Mouse (Mus musculus) ovary, adult 18-20 months (tissue): ENCODE measurements around the gene Disc1.
A peak's percentile ranks its signal among the peaks of the same experiment; 100 is the strongest.

Experiments
- DNase-seq: peaks from one replicate; pipeline ENCODE4 v3.0.0; 2022; ENCODE audit warnings: low spot score, mixed read lengths

Disc1 gene

DNA sequence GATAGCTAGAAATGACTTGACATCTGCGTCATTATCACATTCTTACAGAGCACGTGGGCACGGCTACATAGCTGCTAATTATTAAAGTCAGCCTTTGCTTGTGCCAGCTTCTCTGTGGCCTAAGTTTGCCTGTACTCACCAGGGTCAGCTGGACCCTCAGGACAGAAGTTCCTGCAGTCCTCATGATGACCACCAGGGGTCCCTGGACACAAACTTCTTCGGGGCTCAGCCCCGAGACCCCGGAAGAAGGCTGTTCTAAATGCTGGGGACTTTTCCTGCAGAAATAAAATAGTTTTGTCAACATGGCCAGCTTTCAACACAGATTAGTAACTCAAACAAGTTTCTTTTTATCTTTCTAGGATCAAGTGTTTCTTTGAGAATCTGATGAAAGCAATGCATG lies 74.3 kb downstream of the Disc1 start:
- DNase-seq, result no peak

- no peak for DNase-seq
Measured at GRCm38 (mm10) chr8:125130835-125131234, 76.8 kb downstream of the Disc1 start.

GRCm38 (mm10) chr8:125131265-125131664 lies 77.3 kb downstream of the Disc1 start:
- no peak for DNase-seq

- DNase-seq, result peak; percentile 64
Measured at GRCm38 (mm10) chr8:125133685-125134114, 79.7 kb downstream of the Disc1 start.

DNA sequence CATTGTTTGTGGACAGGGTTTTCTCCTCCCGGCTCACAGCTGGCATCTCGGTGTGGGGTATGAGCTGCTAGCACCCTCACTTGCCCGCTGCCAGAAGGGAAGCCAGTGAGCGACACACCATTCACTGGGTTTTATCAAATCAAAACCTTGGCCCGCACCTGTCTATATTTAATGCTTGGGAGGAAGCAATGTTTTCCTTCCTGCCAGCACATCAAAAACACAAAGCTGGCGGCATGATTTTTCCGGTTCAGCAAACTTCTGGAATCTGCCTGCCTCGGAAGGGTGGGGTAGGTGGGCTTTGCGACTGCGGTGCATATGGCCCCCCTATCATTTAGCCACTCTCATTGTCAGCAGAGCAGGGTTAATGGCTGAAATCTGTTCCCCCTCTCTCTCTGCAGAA lies 80.9 kb downstream of the Disc1 start:
- no peak for DNase-seq

DNA sequence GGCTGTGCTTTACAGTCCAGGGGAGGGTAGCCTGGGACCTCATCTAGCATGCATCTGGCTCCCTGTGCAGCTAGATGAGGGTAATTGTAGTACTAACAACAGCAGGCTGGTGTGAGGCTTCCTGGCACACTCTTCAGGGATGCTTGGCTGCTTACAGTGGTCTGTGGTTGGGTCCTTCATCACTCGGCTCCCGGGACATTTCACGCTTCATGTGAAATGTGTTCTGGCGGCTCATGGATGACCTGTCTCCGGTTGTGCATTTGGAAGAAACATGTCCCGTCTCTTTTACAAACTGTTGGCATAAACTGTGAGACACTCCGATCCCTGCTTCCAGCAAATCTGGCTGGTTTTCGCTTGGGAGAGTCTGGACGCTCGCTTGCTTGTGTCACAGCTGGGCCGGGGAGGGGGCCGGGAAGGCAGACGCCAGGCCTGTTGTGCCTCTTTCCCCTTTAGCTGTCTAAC lies 85.7 kb downstream of the Disc1 start:
- DNase-seq, result no peak

DNA sequence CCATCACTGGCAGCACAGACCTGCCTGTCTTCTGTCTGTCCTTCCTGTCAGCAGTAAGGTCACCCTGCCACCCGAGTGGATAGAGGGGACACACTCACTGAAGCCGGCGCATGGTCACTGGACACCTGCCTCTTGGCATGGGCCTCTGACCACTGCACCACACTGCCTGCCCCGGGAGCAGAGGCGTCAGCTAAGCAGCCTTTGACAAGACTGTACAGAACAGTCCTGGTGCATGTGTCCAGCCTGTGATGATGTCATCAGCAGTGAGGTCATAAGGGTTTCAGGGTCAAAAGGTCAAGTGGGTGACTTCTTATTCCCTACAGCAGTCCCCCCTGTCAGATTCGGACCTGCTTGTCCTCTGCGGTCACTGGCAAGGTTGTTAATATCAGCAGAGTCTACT lies 87.0 kb downstream of the Disc1 start:
- DNase-seq, result no peak

GRCm38 (mm10) chr8:125156863-125157640 lies 103.1 kb downstream of the Disc1 start:
- DNase-seq, result no peak

DNA sequence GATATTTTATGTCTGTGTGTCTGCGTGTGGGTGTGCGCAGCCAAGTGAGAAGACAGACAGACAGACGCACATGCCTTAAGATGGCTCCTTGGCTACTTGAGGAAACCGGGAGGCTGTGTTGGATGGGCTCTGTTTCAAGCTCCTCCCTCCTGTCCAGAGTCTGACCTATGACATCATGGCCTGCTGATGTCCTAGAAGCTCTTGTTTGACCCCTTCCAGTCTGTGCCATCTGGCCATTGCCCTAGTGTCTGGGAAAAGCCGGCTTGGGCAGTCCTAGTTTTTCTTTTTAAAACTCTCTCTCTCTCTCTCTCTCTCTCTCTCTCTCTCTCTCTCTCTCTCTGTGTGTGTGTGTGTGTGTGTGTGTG lies 103.6 kb downstream of the Disc1 start:
- no peak for DNase-seq

GRCm38 (mm10) chr8:125159387-125159786 lies 105.4 kb downstream of the Disc1 start:
- DNase-seq, result no peak

DNA sequence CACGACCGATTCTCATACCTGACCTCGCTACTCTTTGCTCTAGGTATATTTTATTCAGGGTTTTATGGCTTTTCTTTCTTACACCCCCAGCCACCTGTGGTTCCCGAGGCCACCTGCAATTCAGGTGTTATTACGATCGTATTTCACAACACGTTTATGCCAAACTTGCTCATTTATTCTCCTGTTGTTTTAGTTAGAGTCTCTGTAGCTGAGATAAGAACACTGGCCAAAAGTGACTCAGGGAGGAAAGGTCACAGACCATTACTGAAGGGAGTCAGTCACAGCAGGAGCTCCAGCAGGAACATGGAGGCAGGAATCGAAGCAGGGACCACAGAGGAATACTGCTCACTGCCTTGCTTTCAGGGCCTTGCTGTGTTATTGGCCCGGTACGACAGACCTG lies 109.5 kb downstream of the Disc1 start:
- DNase-seq, result no peak

GRCm38 (mm10) chr8:125163906-125164305 lies 109.9 kb downstream of the Disc1 start:
- DNase-seq, result no peak

DNA sequence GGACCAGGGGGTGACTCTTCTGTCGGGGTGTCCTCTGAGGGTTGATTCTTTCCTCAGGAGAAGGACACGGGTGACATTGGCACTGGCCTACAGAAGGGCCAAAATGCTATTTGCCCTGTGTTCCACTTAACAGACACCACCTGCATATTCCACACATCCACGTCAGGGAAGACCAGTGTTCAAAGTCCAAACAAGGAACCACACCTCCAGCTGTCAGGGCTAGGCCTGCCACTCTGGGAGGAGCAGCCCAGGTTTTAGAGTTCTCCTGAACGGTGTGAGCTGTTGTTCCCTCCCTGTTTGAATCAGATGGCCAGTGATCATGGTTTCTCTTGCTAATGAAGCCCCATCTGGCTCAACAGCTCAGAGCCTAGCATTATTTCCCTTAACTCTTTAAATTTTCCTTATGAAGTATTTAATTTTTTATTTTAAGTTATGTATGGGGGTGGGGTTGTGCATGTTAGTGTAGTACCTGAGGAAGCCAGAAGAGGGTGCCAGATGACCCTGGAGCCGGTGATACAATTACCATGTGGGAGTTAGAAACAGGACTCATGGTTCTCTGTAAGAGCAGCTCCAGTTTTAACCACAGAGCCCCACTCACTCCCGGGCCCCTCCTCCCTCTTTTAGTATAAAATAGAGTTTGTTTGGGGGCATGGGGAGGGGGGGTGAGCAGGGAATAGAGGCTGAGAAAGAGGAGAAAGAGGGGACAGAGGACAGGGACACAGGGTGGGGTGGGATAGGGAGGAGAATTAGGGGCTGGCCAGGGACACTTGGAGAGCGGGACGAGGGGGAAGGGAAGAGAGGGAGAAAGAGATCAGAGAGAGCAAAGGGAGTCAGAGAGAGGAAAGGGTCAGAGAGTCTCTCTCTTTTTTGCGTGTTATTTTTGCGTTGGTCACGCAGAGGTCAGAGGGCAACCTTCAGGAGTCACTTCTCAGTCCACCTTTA lies 111.8 kb downstream of the Disc1 start:
- no peak for DNase-seq

- no peak for DNase-seq
Measured at GRCm38 (mm10) chr8:125166545-125166944, 112.5 kb downstream of the Disc1 start.

GRCm38 (mm10) chr8:125166988-125167387 lies 113.0 kb downstream of the Disc1 start:
- no peak for DNase-seq

DNA sequence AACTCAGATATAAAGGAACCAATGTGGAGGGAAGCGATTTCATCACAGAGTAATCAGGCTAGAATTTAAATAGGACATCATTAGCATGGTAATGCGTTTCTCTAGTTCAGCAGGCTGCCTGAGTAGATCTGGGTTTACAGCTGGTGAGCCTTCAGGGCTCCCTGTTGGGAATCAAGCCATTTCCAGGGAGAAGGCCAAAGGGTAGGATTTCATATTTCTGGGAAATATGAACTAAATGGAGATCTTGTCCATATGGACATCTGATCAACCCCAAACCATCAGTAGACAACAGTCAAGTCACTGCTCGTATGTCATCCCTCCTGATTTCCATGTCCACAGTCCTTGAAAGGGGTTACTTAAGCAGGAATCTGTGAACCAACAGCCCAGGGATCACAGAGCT lies 115.6 kb downstream of the Disc1 start:
- DNase-seq, result no peak

- DNase-seq, result no peak
Measured at GRCm38 (mm10) chr8:125171531-125171930, 117.5 kb downstream of the Disc1 start.

DNA sequence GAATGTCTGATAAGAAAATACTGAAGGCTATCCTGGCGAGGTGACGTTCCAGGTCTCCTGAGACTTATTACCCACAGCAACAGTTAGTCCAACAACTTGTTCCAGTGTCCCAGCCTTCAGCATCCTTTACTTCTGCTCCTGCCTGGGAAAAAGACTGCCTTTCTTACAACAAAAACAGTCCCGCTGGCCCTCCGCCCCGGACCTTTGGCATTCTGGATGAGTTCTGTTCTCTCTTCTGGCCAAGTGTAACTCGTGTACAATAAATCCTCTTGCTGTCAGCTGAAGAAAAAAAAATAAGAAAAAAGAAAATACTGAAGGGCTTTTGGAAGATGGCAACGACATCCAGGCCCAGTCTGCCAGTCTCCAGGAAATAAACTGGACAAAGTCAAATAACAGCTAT lies 120.2 kb downstream of the Disc1 start:
- peak; percentile 34 for DNase-seq

GRCm38 (mm10) chr8:125174851-125175250 lies 120.9 kb downstream of the Disc1 start:
- no peak for DNase-seq

DNA sequence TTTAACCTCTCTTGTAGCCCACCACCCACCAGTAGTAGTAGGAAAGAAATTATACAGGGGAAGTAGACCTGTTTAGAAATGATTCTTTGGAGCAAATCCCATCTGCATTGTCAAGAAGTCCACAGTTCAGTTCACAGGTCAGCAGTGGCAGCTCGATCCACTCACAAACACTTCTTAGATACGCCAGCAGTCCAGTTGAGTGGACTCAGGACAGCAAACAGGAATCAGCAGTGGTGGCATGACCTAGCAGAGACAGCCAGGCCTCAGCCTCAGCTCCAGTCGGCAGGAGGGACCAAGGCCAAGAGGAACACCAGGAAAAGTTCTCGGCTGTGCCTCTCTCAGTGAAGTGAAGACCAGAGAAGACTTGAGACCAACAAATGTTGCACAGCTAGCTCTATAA lies 121.7 kb downstream of the Disc1 start:
- DNase-seq, result no peak

DNA sequence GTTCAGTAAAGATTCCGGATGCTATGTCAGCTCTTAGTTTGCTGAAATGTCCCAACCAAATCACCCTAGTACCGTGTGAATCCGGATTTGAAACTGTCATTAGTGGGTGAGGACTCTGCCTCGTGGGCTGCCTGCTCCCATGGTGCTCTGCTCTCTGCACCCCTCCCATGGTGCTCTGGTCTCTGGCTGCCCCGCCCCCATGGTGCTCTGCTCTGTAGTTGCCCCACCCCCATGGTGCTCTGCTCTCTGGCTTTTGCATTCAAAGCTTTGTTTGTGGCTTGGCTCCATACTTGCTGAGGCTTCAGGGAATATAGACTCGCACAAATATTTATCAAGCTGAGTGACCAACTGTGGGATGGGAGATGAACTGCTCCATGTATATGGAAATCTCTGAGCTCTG lies 123.1 kb downstream of the Disc1 start:
- DNase-seq, result no peak

GRCm38 (mm10) chr8:125177958-125178357 lies 124.0 kb downstream of the Disc1 start:
- no peak for DNase-seq
